Mouse (Mus musculus) Patski (cell line): Measurements from ENCODE around the gene Zfp653. TPM values are rescaled to one million over a fixed set of nuclear protein-coding genes. Genes with fewer than 3 reads are reported as not detected.
A peak's percentile ranks its signal among the peaks of the same experiment; 100 is the strongest.
"Not testable (repeated sequence)": the region's sequence is repeated elsewhere in the genome, so short reads cannot be mapped to it uniquely, and the experiment has no call there.

ENCODE experiments used
- ATAC-seq: fragments of 100-300 bp; one replicate; pipeline ENCODE4 v1.8.0; 2021
- CTCF ChIA-PET: fragments of 350-600 bp; sonication (Branson Sonifier 250); formaldehyde crosslinking; loops from one replicate; lab custom pipeline; 2022; ENCODE audit warnings: inconsistent platforms; lab: Charles Lee
- POLR2A ChIA-PET: fragments of 350-600 bp; sonication (Branson Sonifier 250); formaldehyde crosslinking; loops from one replicate; lab custom pipeline; 2022; ENCODE audit warnings: antibody characterized with exemption, inconsistent platforms; lab: Charles Lee
- DNase-seq: peaks from one replicate; pipeline ENCODE4 v3.0.0-alpha.2; 2011; ENCODE audit warnings: low read depth, low spot score
- H3K27me3 ChIP-seq: fragments of 371-371 bp; one replicate; pipeline ENCODE4 v1.5.1; 2021
- CTCF ChIP-seq: fragments of 100-300 bp; IDR thresholded peaks from one replicate; pipeline ENCODE4 v1.5.1; 2021
- in situ Hi-C: fragments of 300-500 bp; cut with MboI; formaldehyde crosslinking; loops from 3 replicates; pipeline ENCODE4 v1.11.1; 2018; ENCODE audit warnings: low pct_unique_long_range_greater_than_20kb, mixed read lengths
- polyA plus RNA-seq: library from polyadenylated mRNA; unstranded; gene quantifications from one replicate; pipeline ENCODE4 v1.2.3, GENCODE M21; 2021

Gene Zfp653
- polyA plus RNA-seq, 1 experiment from 2014 or later, result 10.9 TPM

DNA sequence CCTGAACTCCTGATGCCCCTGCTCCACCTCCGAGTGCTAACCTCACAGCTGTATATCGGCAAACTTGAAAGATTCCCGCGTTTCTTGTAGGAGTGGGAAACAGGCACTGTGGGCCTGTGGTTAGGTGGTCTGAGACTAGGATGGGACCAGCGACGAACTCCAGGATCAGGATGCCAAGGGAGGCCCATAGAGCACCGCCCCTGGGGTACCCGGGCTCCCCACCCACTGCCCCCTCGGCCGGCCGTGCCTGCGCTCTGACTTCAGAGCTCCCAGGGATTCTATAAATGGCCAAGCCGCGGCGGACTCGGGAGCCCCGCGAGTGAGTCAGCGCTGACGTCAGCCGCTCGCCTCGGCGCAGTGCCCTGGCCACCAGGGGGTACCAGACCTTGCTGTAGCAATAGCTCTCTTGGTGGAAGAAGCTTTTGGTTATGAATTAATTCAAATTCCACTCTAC, 24.7 kb upstream of the Zfp653 start:
- H3K27me3 ChIP-seq, result no peaks in the 10 kb centered on the region
- in situ Hi-C loops, result no loop called here
- ChIA-PET POLR2A (no interaction called here), CTCF (interaction anchor here (1.0 to 1.4 kb wide), 2 partner anchors 10 to 47 kb away, joined by 4 read pairs; no protein-coding TSS in a partner anchor)
- peak; percentile 31 for DNase-seq
- TF ChIP-seq CTCF, result peak; percentile 97
- peak; percentile 60 for ATAC-seq

DNA sequence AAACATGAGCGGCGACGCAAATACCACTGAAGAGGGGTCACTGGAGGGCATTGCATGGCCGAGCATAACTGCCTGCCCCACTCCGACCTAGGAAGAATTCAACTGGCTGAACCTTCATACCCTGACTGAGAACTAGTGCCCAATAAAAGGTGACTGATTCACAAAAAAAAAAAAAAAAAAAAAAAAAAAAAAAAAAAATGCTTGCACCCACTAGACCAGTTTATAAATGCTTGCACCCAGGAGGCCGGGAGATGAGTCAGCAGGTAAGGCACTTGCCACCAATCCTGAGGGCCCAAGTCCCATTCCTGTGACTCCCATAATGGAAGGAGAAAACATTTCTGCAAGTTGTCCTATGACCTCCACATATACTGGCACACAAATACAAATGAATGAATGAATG, 21.6 kb upstream of the Zfp653 start:
- no peaks in the 10 kb centered on the region for H3K27me3 ChIP-seq
- ATAC-seq, result no peak
- POLR2A ChIA-PET, result no interaction called here
- no peak for TF ChIP-seq CTCF
- in situ Hi-C loops, result no loop called here
- CTCF ChIA-PET, result interaction anchor here (1.4 kb wide), 1 partner anchor 12 kb away, joined by 4 read pairs; no protein-coding TSS in a partner anchor
- DNase-seq, result no peak

DNA sequence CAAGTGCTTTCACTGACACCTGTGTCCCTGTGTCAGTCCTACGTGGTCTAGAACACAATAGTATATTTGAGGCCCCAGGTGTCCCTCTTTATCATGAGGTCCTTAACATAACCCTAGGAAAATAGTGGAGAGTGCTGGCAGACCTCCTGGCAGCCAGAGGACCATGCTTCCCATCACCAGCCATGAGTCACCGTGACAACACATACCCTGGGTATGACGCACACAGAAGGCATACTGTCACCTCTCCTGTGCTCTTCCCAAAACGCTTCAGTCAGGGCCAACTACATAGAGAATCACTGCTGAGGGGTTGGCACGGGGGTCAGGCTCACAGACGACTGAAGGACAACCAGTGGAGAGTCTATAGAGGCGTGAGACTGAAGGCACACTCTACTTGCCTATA, 18.8 kb upstream of the Zfp653 start:
- DNase-seq (no peak), ATAC-seq (no peak)
- no peaks in the 10 kb centered on the region for H3K27me3 ChIP-seq
- in situ Hi-C loops, result no loop called here
- no peak for TF ChIP-seq CTCF
- POLR2A ChIA-PET, result interaction anchor here (0.6 kb wide), 1 partner anchor 275 kb away, joined by 3 read pairs; no protein-coding TSS in a partner anchor
- CTCF ChIA-PET, result no interaction called here

DNA sequence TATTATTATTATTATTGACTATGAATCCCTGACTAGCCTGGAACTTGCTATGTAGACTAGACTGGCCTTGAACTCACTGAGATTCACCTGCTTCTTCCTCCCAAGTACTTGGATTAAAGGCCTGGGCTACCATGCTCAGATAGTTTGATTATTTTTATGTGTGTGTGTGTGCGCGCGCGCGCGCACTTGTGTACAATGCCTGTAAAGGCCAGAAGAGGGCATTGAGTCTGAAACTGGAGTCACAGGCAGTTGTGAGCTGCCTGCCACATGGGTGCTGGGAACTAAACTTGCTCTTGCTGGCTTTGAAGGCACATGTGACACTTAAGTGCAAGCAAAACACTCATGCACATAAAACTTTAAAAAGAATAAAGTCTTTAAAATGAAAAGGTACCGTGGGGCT, 18.1 kb upstream of the Zfp653 start:
- no peaks in the 10 kb centered on the region for H3K27me3 ChIP-seq
- no peak for TF ChIP-seq CTCF
- CTCF ChIA-PET, result no interaction called here
- in situ Hi-C loops, result no loop called here
- ATAC-seq (no peak), DNase-seq (no peak)
- POLR2A ChIA-PET, result no interaction called here

DNA sequence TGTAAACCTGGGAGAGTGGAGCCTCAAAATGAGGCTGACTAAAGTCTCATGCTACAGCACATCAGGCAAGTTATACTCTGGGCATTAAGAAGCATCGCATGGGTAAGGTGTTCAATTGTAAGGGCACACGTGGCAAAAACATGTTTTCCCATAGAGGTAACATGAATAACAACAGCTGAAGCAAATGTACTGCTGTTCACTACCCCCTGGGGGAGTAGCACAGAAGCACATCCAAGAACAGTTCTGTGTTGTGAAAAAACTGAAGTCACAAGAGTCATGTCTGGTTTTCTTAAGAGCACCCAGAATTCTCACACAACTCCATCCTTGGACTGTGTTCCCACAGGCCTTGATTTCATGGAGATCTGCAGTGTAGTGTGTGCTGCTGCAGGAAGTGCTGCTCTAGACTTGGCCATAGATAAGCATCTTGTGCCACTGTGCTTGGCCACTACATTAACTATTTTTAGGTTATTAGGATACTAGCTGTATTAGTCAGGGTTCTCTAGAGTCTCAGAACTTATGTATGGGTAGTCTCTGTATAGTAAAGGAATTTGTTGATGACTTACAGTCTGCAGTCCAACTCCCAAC, 15.9 kb upstream of the Zfp653 start:
- DNase-seq, result no peak
- H3K27me3 ChIP-seq, result no peaks in the 10 kb centered on the region
- TF ChIP-seq CTCF, result no peak
- in situ Hi-C loops, result no loop called here
- ChIA-PET POLR2A (no interaction called here), CTCF (no interaction called here)
- ATAC-seq, result no peak

DNA sequence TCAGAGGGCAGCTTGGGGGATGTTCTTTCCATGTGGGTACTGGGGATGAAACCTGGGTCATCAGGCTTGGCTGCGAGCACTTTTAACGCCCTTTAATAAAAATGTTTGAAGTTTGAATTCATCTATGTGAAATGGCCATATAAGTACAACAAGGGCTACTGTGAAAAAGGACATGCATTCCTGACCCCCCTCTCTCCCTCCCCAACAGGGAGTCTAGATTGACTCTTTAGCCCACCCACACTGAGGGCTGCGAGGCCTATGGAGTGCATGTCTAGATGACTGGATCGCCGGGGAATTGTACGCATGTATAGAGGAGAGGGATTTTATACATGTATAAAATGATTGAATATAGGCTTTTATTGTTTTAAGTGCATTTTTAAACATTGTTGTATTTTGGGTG, 14.8 kb upstream of the Zfp653 start:
- CTCF ChIA-PET, result interaction anchor here (0.6 to 1.2 kb wide), 4 partner anchors 10 to 33 kb away, joined by 3 to 4 read pairs (median 3); no protein-coding TSS in a partner anchor
- POLR2A ChIA-PET, result interaction anchor here (0.6 to 1.0 kb wide), 4 partner anchors 13 to 1073 kb away, joined by 3 to 5 read pairs (median 3); no protein-coding TSS in a partner anchor
- in situ Hi-C loops, result no loop called here
- no peaks in the 10 kb centered on the region for H3K27me3 ChIP-seq
- no peak for DNase-seq
- TF ChIP-seq CTCF, result no peak
- no peak for ATAC-seq

DNA sequence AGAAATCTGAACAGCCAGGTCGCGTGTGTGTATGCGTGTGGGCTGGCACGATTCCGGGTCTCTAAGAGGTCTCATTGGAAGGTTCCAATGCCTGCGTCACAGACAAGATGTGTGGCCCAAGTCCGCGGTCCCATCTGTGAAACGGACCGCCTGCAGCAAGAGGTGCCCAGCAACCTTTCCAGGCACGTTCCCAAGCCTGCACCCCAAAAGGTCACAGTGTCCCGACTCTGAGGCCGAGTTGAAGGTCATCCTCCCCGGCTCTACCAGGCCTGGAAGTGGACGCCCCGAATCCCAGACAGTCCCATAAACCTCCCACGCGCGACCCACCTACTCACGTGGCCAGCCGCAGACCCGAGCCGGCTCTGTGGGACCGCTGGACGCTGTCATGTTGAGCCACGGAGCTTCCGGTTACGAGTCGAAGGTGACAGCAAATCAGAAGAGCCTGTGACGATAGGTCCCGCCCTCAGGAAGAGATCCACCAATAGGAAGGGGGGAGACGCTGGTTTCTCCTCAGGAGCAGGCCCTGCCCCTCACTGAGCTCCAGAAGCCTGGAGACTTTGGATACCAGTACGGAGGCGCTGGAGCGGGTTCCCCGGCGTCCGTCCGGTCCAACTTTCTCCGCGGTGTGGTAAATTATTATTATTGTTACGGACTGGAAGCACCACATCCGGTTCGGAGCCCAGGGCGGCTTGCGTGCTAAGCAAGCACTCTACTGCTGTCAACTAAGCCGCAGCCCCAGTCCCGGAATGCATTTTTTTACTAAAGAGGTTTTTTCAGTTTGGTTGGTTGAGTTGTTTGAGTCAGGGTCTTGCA, 14.1 kb upstream of the Zfp653 start, which contains the start of gene Ecsit:
Gene Ecsit (minus strand): TSS at position 417 of the 813 bp plus-strand sequence.
- no peak for TF ChIP-seq CTCF
- CTCF ChIA-PET, result interaction anchor here (0.6 to 1.2 kb wide), 4 partner anchors 11 to 33 kb away, joined by 3 to 4 read pairs (median 3); no protein-coding TSS in a partner anchor
- H3K27me3 ChIP-seq, result no peaks in the 10 kb centered on the region
- POLR2A ChIA-PET, result interaction anchor here (0.6 to 1.0 kb wide), 6 partner anchors 14 to 1073 kb away, joined by 3 to 5 read pairs (median 3); no protein-coding TSS in a partner anchor
- in situ Hi-C loops, result no loop called here
- no peak for DNase-seq
- ATAC-seq, result peak; percentile 99

DNA sequence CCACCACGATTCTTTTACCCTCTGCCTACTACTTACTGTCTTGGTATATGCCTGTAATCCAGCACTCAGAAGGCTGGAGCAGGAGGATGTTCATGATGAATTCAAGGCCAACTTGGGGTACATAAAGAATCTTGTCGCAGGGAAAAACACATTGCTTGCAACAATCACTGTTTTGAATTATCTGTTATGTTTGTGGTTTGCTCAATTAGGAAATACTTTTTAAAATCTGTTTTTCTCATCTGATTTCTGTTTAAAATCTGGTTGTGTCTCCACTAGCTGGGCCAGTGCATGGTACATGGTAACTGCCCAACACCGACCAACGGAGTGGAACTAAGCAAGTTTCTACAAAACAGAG, 13.5 kb upstream of the Zfp653 start:
- no peak for TF ChIP-seq CTCF
- CTCF ChIA-PET, result interaction anchor here (1.2 kb wide), 1 partner anchor 34 kb away, joined by 3 read pairs; no protein-coding TSS in a partner anchor
- POLR2A ChIA-PET, result interaction anchor here (0.9 kb wide), 1 partner anchor 15 kb away, joined by 3 read pairs; no protein-coding TSS in a partner anchor
- in situ Hi-C loops, result no loop called here
- DNase-seq (no peak), ATAC-seq (no peak)
- no peaks in the 10 kb centered on the region for H3K27me3 ChIP-seq

DNA sequence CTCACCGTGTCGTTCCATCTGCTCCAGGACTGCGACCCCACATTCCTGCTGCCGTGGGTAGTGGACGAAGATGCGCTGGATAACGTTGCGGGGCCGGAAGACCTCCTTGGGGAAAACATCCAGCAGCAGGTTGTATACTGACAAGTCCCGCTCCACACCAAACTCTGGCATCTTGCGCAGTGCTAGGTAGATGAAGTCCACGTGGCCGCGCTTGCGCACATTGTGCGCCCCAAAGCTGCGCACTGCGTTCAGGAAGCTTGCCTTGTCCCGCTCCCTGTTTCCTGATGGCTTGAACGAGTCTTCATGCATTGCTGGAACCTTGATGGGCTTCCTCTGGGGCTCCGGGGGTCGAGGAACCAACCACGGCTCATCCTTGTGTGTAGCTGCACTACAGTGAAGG, 5.0 kb upstream of the Zfp653 start:
- DNase-seq (no peak), ATAC-seq (no peak)
- TF ChIP-seq CTCF, result no peak
- ChIA-PET POLR2A (no interaction called here), CTCF (interaction anchor here (1.0 kb wide), 1 partner anchor 7 kb away, joined by 3 read pairs; no protein-coding TSS in a partner anchor)
- no peaks in the 10 kb centered on the region for H3K27me3 ChIP-seq
- in situ Hi-C loops, result no loop called here

DNA sequence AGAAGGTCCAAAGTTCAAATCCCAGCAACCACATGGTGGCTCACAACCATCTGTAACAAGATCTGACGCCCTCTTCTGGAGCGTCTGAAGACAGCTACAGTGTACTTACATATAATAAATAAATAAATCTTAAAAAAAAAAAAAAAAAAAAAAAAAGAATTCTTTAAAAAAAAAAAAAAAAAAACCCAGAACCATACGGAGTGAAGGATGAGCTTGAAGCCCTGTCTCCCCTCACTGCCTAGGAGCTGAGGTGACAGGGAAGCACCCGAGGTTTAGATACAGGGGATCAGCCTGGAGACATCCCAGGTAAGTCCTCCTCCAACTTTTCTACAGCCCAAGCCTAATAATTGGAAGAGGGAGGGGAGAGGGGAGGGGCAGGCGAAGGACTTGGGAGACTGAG, 4.6 kb upstream of the Zfp653 start:
- CTCF ChIA-PET, result interaction anchor here (1.0 kb wide), 1 partner anchor 8 kb away, joined by 3 read pairs; no protein-coding TSS in a partner anchor
- in situ Hi-C loops, POLR2A ChIA-PET: not testable (repeated sequence)

More for the DNA sequence above, 4.6 kb upstream of the Zfp653 start:
- not testable (repeated sequence) for DNase-seq, H3K27me3 ChIP-seq, ATAC-seq
